Mouse (Mus musculus): ENCODE measurements around the gene Lhx5.
A peak's percentile ranks its signal among the peaks of the same experiment; 100 is the strongest.

Lhx5 gene

DNA sequence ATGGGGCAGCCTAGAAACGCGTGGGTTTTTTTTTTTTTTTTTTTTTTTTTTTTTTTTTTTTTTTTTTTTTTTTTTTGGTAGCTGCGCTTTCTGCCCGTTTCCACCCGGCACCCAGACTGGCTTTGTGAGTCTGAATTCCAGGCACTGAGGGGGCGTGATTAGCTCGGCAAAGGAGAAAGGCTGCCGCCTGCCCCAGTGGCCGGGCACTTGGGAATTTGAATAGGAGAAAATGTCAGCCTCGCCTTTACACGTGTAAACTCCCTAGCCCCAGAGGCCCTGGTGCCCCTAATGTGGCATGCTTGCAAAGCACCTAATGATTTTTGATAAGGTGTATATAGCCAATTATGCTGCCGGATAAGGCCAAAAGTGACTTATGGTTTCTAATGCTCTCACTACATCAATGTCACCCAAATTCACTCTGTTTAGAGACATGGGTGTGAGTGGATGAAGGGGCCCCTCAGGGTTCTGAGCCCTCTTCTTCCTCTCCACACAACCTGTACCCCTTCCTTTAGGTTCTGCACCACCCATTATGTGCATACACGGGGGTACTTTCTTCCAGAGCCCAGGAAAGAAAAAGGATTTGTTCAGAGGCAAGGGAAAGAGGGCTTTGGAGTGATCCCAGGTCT, 1.7 kb downstream of the Lhx5 start:
- no peak for DNase-seq

DNA sequence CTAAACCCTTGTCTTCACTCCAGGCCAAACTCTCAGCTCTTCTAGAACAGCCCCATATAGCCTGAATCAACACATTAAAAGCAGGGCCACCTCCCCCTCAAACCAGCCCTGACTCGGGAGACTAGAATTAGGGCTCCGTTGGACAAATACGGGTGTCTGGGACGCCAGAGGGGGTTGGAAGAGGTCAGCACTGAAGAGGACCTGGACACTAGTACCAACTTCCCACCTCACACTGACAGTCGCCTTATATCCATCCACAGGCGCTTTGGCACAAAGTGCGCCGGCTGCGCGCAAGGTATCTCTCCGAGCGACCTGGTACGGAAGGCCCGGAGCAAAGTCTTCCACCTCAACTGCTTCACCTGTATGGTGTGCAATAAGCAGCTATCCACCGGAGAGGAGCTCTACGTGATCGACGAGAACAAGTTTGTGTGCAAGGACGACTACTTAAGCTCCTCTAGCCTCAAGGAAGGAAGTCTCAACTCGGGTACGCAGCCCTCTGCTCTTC, 2.8 kb downstream of the Lhx5 start:
- DNase-seq: no peak

DNA sequence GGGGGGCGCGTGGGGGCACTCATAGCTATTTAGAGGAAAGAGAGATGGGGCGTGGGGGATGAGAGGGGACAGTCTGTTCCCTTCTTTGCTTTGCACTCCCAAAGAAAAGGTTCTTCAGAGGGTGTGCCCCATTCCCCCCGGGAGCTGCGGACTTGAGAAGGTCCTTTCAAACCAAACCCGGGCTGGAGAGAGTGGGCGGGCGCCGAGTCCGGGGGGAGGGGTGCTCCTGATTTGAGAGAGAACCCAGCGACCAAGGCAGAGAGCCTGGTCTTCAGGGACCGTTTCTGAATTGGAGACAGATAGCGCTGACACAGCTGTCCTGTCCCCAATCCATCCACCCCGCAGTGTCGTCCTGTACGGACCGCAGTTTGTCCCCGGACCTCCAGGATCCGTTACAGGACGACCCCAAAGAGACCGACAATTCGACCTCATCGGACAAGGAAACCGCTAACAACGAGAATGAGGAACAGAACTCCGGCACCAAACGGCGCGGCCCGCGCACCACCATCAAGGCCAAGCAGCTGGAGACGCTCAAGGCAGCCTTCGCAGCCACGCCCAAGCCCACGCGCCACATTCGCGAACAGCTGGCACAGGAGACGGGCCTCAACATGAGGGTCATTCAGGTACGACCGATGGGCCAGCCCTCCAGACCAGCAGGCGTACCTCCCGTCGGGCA, 3.6 kb downstream of the Lhx5 start:
- no peak for DNase-seq

DNA sequence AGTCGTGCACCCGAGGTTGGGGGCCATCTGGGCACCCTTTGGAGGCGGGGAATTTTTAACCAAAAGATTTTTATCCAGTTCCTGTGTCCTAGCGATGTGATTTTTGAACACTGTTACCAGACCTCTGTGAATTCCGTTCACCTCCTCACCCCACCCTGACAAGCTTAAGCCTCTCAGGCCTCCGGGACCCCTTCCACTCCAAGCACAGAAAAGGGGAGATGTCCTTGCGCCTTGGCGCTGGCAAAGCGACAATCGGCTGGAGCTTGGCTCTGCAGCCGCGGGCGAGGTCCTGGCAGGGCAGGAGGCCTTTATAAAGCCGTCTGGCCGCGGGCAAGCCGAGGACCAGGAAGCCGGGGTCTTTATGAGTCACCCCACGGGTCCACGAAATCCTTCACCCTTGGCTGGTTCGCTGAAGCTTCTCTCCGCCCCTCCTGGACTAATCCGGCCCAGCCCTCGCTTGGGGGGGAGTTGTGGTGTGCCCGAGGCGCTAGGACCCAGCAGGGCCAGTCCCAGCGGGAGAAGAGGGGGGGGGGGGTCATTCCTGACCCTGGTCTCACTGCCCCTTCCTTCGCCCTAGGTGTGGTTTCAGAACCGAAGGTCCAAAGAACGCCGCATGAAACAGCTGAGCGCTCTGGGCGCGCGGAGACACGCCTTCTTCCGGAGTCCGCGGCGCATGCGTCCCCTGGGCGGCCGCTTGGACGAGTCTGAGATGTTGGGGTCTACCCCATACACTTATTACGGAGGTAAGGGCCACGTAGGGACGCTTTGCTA, 4.4 kb downstream of the Lhx5 start:
- DNase-seq: no peak

DNA sequence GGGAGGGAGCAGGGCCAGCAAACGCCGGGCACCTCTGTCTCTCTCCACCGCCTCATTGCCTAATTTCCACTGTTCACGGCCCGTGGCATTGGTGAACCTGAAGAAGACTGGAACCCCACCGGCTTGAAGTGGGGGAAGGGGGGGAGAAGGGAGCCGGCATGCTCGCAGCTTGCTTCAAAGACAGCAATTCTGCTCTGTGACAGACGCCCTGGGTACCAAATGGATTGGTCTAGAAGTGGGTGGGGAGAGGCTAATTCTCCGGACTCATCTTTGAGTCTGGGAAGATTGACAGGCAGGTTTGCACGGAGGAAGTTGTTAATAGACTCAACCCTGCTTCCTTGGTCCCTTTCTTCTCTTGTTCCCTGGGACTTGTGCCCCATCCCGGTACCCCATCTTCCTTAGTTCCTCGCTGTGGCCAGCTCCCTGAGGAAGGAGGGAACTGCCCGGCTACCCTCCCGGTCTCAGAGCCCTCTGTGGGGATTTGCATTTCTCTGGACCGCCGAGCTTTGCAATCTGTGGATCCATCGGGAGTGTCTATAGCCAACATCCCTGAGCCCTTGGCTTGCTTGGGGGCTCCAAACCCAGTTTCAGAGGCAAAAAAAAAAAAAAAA, 5.5 kb downstream of the Lhx5 start:
- DNase-seq: no peak

DNA sequence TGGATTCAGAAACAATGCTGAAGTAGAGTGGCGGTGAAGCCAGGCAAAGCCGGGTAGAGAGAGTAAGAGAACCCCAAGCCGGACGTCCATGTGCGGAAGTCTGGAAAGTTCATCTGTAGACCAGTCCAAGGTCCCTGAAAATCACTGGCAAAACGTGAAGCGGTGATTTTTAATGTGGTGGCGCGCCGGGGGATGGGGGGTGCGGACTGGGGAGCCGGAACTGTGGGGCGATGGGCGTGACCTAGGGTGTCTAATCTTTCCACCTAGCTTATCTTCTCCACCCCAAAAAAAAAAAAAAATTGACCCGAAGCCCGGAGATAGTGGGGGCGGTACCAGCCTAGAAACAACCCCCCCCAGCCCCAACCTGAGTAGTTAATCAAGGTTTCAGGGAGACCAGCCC, 6.0 kb downstream of the Lhx5 start:
- DNase-seq: no peak

DNA sequence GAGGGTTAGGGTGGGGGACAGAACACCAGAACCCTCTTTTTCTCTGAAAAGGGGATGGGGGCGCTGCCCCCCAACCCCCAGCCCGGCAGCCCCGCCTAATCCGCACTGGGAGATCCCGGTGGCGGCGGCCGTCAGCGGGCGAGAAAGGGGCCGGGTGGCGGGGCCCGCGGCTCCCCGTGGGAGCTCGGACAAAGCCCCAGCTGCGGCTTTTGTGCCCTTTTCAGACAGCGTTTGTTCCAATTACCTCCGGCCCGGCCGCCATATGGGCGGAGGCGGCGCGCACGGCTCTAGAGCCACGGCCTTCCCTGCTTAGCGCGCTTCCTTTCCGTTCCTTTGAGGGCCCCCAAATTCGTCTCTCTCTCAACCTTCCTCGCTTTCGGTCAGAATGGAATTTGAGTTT, 6.5 kb downstream of the Lhx5 start:
- no peak for DNase-seq

DNA sequence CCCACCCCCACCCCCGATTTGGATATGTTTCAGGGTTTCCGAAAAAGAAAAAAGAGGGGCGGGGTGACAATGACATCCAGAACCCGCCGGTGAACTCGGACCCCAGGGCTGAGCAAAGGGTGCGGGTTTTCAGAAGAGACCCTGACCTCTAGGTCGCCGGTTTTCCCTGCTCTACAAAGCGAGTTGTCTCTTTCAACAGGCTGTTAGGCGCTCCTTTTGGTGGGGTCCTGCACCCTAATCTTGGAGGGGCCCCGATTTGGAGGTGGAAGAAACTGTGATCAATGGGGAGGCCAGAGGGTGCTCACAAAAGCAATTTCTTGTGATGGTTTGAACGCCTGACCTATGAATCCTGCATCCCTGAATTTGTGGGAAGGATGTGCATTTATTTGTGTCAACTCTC, 7.0 kb downstream of the Lhx5 start:
- DNase-seq: no peak

DNA sequence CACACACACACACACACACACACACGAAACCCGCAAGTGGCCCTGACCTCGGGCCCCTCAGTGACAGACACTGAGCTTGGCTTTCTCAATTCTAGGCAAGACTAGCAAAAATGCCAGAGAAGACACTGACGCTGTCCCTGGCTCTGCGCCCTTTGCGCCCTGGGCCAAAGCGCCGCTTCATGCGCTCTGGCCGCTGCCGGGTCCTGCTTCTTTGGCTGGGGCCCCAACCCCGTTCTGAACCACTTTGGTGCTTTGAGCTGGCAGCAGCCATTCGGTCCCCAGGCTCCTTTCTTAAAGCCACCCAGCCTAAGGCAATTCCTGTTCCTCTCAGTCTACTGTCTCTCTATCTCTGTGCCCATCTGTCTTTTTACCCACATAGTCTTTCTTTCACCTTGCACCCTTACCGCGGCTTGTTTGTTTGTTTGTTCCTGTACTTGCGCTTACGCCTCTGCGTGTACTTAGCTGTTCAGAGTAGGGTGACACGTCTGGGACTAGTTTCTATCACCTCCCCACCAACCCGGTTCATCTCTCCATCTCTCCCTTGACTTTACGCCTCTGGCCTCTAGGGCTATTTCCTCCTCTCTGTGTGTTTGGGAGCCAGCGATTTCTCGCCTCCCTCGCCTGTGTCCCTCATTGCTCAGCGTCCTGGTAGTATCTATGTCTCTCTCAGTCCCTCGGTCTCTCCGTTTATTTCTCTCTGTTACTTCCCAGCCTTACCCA, 7.7 kb downstream of the Lhx5 start:
- no peak for DNase-seq

DNA sequence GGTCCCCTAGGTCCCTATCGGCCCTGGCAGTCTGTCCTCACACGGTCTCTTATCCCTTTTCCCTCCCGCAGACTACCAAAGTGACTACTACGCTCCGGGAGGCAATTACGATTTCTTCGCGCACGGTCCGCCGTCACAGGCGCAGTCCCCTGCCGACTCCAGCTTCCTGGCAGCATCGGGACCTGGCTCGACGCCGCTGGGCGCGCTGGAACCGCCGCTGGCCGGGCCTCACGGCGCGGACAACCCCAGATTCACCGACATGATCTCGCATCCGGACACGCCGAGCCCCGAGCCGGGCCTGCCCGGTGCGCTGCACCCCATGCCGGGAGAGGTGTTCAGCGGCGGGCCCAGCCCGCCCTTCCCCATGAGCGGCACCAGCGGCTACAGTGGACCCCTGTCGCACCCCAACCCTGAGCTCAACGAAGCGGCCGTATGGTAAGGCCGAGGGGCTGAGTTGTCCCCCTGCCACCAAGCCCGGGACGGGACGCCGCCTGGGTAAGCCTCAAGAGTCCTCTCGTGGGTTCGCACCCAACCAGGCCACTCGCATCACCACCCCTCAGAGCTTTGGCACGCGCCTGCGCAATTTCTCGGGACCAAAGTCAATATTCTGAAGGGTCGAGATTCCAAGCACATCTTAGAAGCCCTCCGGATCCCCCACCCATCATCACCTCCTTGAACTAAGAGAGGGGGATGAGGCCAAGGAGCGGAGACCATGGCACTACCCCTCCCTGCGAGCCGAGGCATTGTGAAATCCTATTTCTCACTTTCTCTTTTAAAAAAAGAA, 8.6 kb downstream of the Lhx5 start:
- DNase-seq: no peak

DNA sequence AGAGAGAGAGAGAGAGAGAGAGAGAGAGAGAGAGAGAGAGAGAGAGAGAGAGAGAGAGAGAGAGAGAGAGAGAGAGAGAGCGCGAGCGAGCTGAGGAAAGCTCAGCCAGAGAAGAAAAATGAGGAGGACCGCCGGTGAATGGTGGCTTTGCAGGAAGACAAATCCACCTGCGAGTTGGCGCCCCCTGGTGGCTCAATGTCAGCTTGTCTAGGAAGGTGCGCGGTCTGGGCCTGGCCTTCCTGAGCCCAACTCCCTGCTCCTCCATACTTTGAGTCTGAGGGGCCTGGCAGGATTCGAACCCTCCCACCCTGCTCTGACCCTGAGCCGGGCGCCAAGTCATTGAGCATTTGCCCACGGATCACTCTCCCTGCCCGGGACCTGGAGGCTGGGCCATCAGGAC, 9.2 kb downstream of the Lhx5 start:
- DNase-seq: peak; percentile 79

DNA sequence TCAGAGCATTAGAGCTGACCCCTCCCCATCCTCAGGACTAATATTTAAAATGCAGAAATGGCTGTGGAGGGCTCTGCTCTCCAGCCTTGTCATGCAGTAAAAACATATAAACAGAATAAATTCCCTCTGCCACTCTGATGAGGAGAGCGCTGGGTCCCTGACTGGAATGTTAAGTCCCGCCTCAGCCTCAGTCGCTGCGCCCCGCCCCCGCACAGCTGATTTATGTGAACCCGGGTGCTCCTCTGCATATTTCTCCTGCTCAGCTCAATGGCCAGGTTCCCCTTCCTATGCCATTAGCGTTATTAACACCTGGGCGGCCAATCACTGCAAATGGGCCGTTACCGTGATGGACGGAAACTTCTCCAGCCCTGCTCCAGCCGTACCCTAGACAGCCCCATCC, 15.8 kb downstream of the Lhx5 start:
- no peak for DNase-seq

DNA sequence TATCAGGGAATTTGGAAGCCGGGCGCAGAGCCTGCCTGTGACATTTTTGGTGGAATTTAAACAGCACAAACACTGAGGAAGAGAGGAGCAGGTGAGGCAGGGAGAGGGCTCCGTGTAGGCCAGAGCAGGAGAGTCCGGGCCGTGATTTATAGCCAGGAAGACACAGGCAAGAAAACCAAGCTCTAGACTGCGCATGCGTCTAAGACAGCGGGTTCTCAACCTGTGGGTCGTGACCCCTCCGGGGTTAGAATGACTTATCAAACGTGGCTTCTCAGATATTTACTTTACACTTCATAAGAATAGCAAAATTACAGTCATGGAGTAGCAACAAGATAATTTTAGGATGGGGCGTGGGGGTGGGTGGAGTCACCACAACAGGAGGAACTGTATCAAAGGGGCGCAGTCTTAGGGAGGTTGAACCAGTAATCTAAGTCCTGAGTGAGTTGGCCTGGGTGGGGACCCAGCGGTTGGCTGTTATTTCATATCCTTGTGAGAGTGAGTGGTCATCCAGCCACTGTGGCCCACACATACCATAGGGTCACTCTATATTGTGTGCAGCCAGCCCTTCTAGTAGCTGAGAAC, 23.3 kb downstream of the Lhx5 start:
- no peak for DNase-seq

DNA sequence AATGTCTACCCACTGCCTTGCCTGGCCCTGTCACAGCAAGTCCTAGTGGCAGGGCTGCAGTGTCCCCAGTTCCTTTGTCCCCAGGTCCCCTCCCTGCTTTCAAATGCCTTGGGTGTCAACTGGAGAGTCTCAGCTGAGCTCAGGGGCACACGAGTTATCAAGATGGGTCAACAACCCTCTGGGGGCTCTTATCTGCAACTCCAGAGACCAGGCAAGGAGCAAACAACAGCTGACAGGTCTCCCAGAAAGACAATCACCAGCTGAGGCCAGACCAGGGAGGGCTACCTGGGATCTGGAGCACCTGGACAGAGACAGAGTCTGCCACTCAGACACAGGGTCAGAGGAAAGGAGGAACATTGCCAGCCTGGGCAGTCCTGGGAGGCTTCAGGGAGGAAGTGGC, 24.8 kb downstream of the Lhx5 start:
- DNase-seq: no peak

DNA sequence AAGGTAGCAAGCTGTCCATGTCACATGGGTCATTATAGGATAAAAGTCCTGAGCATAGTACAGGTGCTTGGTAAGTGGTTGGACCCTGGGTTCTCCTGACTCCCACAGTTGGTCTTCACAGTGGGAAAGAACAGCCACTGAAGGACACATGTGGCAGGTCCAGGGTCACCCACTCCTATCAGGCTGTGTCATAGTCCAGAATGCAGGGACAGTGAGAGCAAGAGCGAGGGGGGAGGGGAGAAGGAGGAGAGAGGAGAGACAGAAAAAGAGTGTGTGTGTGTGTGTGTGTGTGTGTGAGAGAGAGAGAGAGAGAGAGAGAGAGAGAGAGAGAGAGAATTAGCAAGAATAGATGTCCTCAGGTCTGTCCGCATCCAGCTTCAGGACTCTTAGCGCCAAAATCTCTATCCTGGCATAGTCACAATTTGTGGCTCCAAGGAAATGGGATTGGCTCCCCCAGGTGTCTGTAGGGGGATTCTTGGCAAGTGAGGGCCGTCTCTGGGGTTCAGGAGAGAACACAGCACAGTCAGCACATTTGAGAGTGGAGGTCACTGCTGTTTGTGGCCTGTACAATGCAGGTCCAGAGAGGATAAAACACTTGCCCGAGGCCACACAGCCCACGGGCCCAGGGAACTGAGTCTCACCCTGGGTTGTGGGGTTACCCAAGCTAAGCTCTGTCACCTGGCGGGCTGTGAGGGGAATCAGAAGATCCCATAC, 25.5 kb downstream of the Lhx5 start:
- DNase-seq: no peak

DNA sequence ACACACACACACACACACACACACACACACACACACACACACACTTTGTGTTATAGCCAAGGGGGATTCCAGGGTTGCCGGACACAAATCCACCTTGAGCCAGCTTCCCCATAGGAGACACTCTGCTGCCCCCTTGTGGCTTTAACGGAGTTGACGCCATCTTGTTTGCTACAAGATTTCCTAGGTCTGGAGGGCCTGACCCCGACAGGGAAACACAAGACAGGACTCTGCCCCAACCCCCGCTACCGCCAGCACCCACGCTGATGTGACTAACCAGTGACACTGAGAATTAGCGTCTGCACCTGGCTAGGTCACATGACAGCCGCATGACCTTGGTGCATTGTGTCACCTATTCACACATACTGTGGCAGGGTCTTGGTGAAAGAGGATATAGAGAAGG, 26.1 kb downstream of the Lhx5 start:
- peak; percentile 45 for DNase-seq

DNA sequence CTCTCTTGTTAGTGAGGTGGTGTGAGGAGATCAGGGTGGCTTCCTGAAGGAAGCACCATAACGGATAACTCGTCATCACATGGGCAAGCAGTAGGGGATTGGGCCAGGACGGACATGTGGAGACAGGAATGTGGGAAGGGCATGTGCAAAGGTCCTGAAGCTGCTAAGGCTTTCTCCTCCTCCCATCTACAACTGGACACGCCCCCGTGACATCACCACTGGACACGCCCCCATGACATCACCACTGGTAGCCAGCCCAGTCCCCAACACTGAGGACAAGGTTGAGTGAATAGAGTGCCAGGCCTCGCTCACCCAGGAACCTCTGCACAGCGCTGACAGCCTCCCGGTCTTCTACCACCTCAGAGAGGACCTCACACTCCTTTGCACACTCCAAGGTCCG, 27.6 kb downstream of the Lhx5 start:
- DNase-seq: no peak

DNA sequence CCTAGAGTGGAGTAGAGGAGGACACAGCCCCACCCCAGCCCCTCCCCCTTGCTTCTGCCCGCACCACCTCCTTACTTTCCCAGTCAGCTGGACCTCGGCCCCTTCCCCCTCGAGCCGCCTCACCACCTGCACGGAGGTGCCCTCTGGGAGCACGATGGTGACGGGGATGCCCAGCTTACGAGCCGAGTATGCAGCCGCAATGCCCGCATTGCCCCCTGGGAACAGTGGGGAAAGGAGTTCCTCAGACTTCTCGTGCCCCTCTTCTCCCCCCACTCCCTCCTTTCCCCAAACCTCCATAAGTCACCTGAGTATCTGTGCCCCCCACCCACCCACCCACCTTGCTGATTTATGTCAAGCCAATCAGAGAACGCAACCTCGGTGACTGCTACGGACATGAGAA, 30.4 kb downstream of the Lhx5 start:
- DNase-seq: no peak

DNA sequence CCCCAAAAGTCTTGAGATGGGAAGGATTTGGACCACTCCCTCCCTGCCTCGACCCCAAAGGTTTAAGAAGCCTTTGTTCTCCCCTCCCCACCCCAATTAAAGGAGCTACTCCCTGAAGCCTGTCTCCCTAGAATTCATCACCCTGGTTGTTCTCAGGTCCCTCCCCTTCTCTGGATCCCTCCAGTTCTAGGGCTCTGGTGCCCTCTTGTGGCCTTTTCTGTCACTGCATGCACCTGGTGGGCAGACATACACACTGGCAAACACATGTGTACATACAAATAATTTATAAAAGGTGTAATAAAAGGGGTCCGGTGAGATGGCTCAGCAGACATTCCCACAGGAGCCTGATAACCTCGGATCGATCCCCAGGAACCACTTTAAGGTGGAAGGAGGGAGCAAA, 32.8 kb downstream of the Lhx5 start:
- peak; percentile 23 for DNase-seq

DNA sequence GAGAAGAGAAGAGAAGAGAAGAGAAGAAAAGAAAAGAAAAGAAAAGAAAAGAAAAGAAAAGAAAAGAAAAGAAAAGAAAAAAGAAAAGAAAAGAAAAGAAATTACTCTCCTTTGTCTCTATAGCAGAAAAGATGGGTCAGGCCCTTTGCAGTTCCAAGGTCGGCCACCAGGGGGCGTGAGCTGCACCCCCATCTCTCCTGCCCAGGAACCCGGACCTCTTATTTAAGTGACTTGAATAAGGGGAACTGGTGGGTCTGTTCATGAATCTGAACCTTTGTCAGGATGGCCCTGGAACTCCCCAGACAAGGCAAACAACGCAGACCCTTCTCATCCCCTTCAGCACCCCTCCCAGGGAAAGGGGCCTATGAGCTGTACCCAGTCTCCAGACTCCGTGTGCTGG, 33.6 kb downstream of the Lhx5 start:
- peak; percentile 51 for DNase-seq

DNA sequence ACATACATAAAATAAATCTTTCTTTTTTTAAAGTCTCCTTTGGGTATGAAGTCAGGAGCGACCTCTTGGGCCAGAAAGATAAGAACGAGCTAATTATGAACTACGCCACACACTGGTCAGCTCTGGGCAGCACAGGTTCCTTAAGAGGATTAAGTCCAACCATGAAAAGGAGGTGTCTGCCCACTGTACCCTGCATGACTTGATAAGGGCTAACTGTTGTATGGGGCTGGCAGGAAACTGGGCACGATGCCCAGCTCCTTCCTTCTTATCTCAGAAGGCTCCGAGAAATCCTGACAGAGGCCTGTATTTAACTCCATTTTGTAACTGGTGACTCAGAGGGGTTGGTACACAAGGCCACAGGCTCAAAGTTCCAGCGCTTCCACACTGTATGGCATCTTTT, 34.4 kb downstream of the Lhx5 start:
- DNase-seq: no peak

All from thymus, postnatal 25 days (tissue).